ENCODE assay signal across 8 mouse cellular contexts in genomic region chr3:51484370-51484769, GRCm38 (mm10). TPM values are rescaled to one million over a fixed set of nuclear protein-coding genes. Genes with fewer than 3 reads are reported as not detected.
DNase-seq lines count a peak whose midpoint lies in the region; ATAC-seq and TF ChIP-seq lines count a peak whose summit lies in the region.

No protein-coding gene starts in this region.

- no peaks in the 10 kb centered on the region for H3K27me3 ChIP-seq in heart, embryonic 10.5 days (ENCODE audit: insufficient read depth, poor library complexity, severe bottlenecking)
- H3K27me3 ChIP-seq in ES-Bruce4 (ENCODE audit: control insufficient read depth, insufficient read depth, low read length, poor library complexity, severe bottlenecking), result no peaks in the 10 kb centered on the region
- H3K27me3 ChIP-seq in megakaryocyte, embryonic 14.5 days (replicated peaks), result no peaks in the 10 kb centered on the region

- peak; percentile 2; the same call in 1 of the 2 replicates for ATAC-seq in granulocyte monocyte progenitor cell, adult 5-6 weeks (replicated peaks; ENCODE audit: poor library complexity, severe bottlenecking)

- under 1% methylated on average over 33 of the region's 33 CpGs for WGBS in heart, embryonic 10.5 days

- H3K4me3 ChIP-seq in heart, embryonic 10.5 days, result peak overlapping the region; percentile 71
- H3K4me3 ChIP-seq in ES-Bruce4 (ENCODE audit: low read depth, low read length), result peak overlapping the region; percentile 84
- peak overlapping the region; percentile 98 for H3K4me3 ChIP-seq in megakaryocyte, embryonic 14.5 days (replicated peaks)

- H3K27ac ChIP-seq in heart, embryonic 10.5 days, result peak overlapping the region; percentile 98
- H3K27ac ChIP-seq in ES-Bruce4 (ENCODE audit: insufficient read depth, low read length), result no peak overlapping the region

- TF ChIP-seq POLR2A in ES-Bruce4 (IDR thresholded peaks at IDR 0.05; ENCODE audit: insufficient read depth, low read length), result no peak

- no peaks in the 10 kb centered on the region for H3K9me3 ChIP-seq in heart, embryonic 10.5 days
- no peaks in the 10 kb centered on the region for H3K9me3 ChIP-seq in ES-Bruce4 (replicated peaks; ENCODE audit: control insufficient read depth, insufficient read depth, low read length, poor library complexity, severe bottlenecking)
- H3K9me3 ChIP-seq in megakaryocyte, embryonic 14.5 days, result no peaks in the 10 kb centered on the region

- H3K36me3 ChIP-seq in heart, embryonic 10.5 days, result peaks cover 6% of the 10 kb centered on the region; the same call in 1 of the 2 replicates
- H3K36me3 ChIP-seq in ES-Bruce4 (ENCODE audit: control insufficient read depth, insufficient read depth, low read length, poor library complexity, severe bottlenecking), result no peaks in the 10 kb centered on the region
- peaks cover 22% of the 10 kb centered on the region for H3K36me3 ChIP-seq in megakaryocyte, embryonic 14.5 days (replicated peaks; ENCODE audit: low read length)

- DNase-seq in heart, embryonic 10.5 days (ENCODE audit: low spot score), result no peak
- DNase-seq in heart, postnatal 4 days, result no peak
- DNase-seq in frontal cortex, postnatal 36 days (ENCODE audit: low spot score in 2 of 2), result no peak
- no peak for DNase-seq in urinary bladder, postnatal 36 days (ENCODE audit: low spot score in 2 of 2)
- DNase-seq in adrenal gland, adult 2 months, result no peak

- H3K9ac ChIP-seq in ES-Bruce4 (ENCODE audit: low read depth, poor library complexity, severe bottlenecking), result peak overlapping the region; percentile 57

- H3K4me1 ChIP-seq in heart, embryonic 10.5 days, result peaks cover 16% of the 10 kb centered on the region
- H3K4me1 ChIP-seq in ES-Bruce4 (ENCODE audit: control insufficient read depth, insufficient read depth, low read length), result no peaks in the 10 kb centered on the region
- H3K4me1 ChIP-seq in megakaryocyte, embryonic 14.5 days, result peaks cover 27% of the 10 kb centered on the region

- no peak for TF ChIP-seq EP300 in ES-Bruce4 (IDR thresholded peaks at IDR 0.05; ENCODE audit: insufficient read depth, low read depth, low read length)

- TF ChIP-seq CTCF in ES-Bruce4 (IDR thresholded peaks at IDR 0.05; ENCODE audit: low read depth, low read length), result no peak

RNA-seq across cellular contexts. Expression of gene Rab33b, which starts 0.7 kb away (rescaled TPM):
- polyA plus RNA-seq in heart, embryonic 10.5 days (2016; fragmentation: Nextera tagmentation; extraction: Ambion mirVana), result 15.6 and 16.3 TPM in 2 replicates
- 10 to 100 TPM; 13.6 to 14.3 TPM for total RNA-seq in heart, postnatal 4 days (2021)
- 6.7 and 7.7 TPM in 2 replicates for polyA plus RNA-seq in ES-Bruce4 (2011; ENCODE audit: insufficient read depth, insufficient read length, low read depth, missing spikeins)
- total RNA-seq in granulocyte monocyte progenitor cell, adult 5-6 weeks (2014; fragmentation: Nextera tagmentation), result 6.4 and 7.8 TPM in 2 replicates
- 8.9 and 13.7 TPM in 2 replicates for total RNA-seq in granulocyte monocyte progenitor cell, adult 5-6 weeks (2017)
- polyA plus RNA-seq in megakaryocyte, embryonic 14.5 days (2012; ENCODE audit: insufficient read depth, low replicate concordance), result 2.7 and 6.3 TPM in 2 replicates
- 10 to 100 TPM; 12.3 to 13.5 TPM for total RNA-seq in adrenal gland, adult 2 months (2021)
- polyA plus RNA-seq in adrenal gland, adult 2 months (2012; rRNA removed), result 7.6 and 9.4 TPM in 2 replicates
